Mouse (Mus musculus) activated CD4-positive, CD25-positive, alpha-beta regulatory T cell, adult 4 months (primary cell): Measurements from ENCODE around the gene Atp2a1. TPM values are rescaled to one million over a fixed set of nuclear protein-coding genes. Genes with fewer than 3 reads are reported as not detected.

Experiments
- ATAC-seq: one replicate; pipeline ENCODE4 v1.8.0; 2017
- polyA plus RNA-seq, 2 experiments: library from polyadenylated mRNA; unstranded; fragments of 100-300 nt; shearing (Covaris generic); gene quantifications; one replicate each; pipeline ENCODE4 v1.2.1; 2017

The Atp2a1 gene
- polyA plus RNA-seq, 2 experiments from 2014 or later: 0.18 TPM; not detected in 1

DNA sequence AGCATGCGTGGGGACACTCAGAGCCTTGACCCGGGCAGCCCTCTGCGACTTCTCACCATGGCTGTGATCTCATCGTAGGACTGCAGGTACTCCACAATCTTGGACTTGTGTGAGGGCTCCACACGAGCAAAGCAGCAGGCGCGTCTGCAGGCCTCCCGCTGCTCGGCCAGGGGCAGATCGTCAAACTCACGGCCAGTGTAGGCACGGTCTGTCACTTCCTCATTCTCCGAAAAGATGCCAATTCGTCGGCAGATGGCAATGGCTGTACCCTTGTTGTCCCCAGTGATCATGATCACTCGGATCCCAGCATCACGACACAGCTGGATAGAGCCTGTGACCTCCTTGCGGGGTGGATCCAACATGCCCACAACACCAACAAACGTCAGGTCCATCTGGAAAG lies 14.4 kb downstream of the Atp2a1 start:
- ATAC-seq: no peak

- no peak for ATAC-seq
Measured at GRCm38 (mm10) chr7:126446217-126446616, 16.7 kb downstream of the Atp2a1 start.

- no peak for ATAC-seq
Measured at GRCm38 (mm10) chr7:126445104-126445815, 17.6 kb downstream of the Atp2a1 start.

GRCm38 (mm10) chr7:126444536-126444935 lies 18.4 kb downstream of the Atp2a1 start:
- ATAC-seq: no peak

GRCm38 (mm10) chr7:126443997-126444396 lies 18.9 kb downstream of the Atp2a1 start:
- ATAC-seq: no peak

- ATAC-seq: no peak
Measured at GRCm38 (mm10) chr7:126440134-126440533, 22.8 kb downstream of the Atp2a1 start.

DNA sequence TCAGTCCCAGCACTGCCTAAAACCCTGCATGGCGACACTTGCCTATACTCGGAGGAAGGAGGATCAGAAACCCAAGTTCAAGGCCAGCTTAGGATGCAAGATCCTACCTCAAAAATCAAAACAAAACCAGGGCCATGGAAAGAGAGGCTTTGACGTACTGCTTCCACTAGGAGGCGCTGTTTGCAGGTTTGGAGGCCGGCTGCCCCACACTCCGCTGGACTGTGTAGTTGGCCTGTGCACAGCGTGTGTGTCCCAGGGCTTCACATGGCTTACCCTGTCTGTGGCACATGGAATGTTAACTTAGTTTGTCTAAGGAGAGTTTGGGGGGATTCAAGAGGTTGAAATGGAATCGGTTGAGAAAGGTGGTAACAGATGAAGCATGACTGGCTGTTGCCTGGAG lies 26.1 kb downstream of the Atp2a1 start:
- no peak for ATAC-seq

DNA sequence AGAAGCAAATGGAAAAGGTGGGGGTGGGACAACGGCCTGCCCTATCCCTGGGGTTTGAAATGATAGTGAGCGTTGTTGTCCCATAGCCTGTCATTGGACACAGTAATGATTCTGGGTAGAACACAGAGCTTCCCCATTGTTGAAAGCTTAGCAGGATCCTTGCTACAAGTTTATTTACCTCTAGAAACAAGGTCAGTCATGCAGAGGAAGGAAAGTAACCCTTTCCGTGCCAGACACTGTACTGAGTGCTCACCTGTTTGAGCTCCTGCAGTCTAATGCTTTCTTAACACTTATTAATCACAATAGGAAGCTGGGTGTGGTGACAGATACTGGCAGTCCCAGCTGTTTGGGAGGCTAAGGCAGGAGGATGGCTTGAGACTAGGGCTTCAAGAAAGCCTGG lies 27.1 kb downstream of the Atp2a1 start:
- no peak for ATAC-seq

- ATAC-seq: no peak
Measured at GRCm38 (mm10) chr7:126434726-126435125, 28.2 kb downstream of the Atp2a1 start.

GRCm38 (mm10) chr7:126430167-126430566 lies 32.7 kb downstream of the Atp2a1 start:
- ATAC-seq: no peak

GRCm38 (mm10) chr7:126429503-126429898 lies 33.4 kb downstream of the Atp2a1 start:
- ATAC-seq: no peak

DNA sequence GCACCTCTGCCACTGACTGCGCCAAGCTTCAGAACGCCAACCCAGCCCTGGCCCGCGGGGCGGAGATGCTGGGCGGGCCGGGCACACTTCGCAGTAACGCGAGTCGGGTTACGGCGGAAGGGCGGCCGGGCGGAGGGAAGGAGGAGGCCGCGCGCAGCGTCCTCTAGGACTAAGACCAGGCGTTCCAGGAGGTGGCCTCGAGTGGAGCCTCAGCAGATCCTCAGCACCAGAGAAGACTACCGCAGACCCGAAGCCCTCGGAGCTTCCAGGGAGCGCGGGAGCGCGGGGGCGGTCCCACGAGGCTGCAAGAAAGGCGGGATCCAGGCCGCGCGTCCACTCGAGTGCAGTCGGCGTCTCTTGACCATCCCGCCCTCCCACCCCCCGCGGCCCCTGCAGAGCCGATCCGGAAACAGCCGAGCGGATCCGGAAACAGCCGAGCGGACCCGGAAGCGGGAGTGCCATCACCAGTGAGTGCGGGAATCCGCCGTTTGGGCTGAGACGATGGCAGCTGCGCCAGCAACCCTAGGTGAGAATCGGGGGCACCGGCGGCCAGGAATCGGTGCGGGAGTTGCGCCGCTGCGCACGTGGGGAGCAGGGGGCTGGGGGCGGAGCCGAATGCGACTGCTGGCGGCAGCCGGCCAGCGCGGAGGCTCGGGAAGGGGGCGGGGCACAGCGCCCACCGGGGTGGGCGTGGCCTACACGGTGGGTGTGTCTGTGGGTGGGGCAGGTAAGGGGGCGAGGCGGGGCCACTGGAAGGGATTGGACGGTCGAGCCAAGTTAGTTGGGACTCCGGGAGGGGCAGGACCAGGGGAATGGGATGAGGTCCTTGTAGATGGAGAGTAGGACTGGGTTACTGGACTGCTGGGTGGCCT lies 34.0 kb downstream of the Atp2a1 start, which contains the start of gene Rabep2:
Rabep2 (plus strand) TSS at position 129 of the 872 bp plus-strand sequence.
- ATAC-seq: peak; percentile 69

GRCm38 (mm10) chr7:126428154-126428553 lies 34.8 kb downstream of the Atp2a1 start:
- ATAC-seq: no peak

GRCm38 (mm10) chr7:126427323-126427860 lies 35.5 kb downstream of the Atp2a1 start:
- ATAC-seq: no peak

GRCm38 (mm10) chr7:126424161-126424560 lies 38.7 kb downstream of the Atp2a1 start:
- ATAC-seq: no peak

DNA sequence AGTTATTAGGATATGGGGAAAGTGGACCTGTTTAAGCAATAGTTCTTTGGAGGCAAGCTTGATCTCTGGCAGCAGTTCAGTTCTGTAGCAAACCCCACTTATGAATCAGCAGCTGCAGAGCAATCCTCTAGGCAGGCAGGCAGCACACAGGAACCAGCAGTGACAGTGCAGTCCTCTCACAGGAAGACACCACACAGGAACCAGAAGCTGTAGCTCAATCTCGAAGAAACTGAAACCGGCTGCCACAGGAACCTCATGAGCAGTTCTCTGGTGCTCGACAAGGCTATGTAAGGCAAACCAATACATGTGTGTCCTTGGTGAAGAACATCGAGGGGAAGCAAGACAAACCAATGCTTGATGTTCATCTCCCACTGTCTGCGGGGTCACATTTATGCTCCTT lies 41.2 kb downstream of the Atp2a1 start:
- ATAC-seq: no peak

DNA sequence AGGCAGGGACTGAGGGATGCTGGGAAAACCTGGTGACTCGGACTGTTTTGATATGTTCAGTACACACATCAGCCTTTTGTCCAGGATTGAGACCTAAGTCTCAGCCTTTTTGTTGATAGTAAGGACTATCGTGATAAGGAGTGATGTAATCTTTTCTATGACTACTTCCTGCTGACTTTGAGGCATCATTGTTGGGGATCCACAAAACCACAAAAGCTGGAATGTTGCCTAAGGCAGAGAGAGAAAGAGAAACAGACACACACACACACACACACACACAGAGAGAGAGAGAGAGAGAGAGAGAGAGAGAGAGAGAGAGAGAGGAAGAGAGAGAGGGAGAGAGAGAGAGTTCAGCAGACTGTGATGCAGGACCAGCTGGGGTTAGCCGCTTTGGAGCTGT lies 44.4 kb downstream of the Atp2a1 start:
- no peak for ATAC-seq

GRCm38 (mm10) chr7:126417606-126418005 lies 45.3 kb downstream of the Atp2a1 start:
- no peak for ATAC-seq

DNA sequence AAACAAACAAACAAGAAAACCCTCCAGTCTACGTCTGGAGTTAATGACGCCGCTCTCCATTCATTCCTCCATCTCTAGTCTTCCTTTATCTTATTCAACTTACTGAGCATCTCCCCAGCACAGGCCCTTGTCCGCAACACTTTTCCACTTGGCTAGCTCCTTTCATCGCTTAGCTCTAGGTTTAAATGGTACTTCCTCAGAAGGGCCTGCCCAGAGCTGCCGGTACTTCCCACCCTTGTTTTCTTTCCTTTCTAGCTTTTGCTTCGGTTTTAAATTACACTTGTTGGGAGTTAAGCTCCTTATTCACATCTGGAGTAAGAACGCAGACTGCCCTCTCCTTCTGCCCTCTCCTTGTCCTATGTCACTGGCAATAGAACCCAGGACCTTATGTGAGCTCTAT lies 45.9 kb downstream of the Atp2a1 start:
- no peak for ATAC-seq

DNA sequence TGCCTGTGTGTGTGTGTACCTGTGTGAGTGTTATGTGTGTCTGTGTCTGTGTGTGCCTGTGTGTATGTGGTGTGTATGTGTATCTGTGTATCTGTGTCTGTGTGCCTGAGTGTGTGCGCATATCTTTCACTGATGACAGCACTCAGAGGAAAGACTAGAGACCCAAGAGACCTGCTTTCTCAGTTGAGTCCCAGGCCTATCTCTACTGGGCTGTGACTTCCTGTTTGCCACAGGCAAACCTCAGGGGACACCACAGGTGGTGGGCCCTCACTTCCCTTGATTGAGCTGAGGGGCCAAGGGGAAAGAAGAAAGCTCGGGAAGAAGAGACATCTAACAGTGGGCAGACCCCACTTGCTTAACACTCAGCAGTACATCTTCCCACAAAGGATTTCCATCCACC lies 46.3 kb downstream of the Atp2a1 start:
- ATAC-seq: no peak

GRCm38 (mm10) chr7:126414725-126415124 lies 48.2 kb downstream of the Atp2a1 start, which contains the start of gene Cd19:
Cd19 (minus strand) TSS chr7:126414889.
- no peak for ATAC-seq

GRCm38 (mm10) chr7:126411061-126411460 lies 51.8 kb downstream of the Atp2a1 start:
- ATAC-seq: no peak

- no peak for ATAC-seq
Measured at GRCm38 (mm10) chr7:126408686-126409085, 54.2 kb downstream of the Atp2a1 start.
